Comparison of ENCODE assay signal across 17 mouse cellular contexts in genomic region chr1:138518235-138518634, GRCm38 (mm10).
"Had no signal": no experiment of that assay in that cellular context is flagged by ENCODE, and none has a peak within 500 bp of the region (broad histone marks: within the 10 kb centered on the region; RNA-seq: fewer than 3 reads in every experiment).

No protein-coding gene starts in this region.

- H3K36me3 ChIP-seq: midbrain, embryonic 10.5 days; midbrain, embryonic 12.5 days; midbrain, embryonic 15.5 days; neural tube, embryonic 13.5 days; neural tube, embryonic 15.5 days had no signal

- H3K27me3 ChIP-seq: midbrain, embryonic 12.5 days; midbrain, embryonic 15.5 days; neural tube, embryonic 13.5 days; neural tube, embryonic 15.5 days had no signal

- H3K4me3 ChIP-seq: midbrain, embryonic 10.5 days; midbrain, embryonic 12.5 days; midbrain, embryonic 15.5 days; myocyte; neural tube, embryonic 13.5 days; neural tube, embryonic 15.5 days had no signal

- DNase-seq: lung, adult 18-20 months; lung, embryonic 14.5 days; lung, postnatal 10 days; lung, postnatal 4 days; retina, postnatal 1 day; right cerebral cortex, adult 18-20 months; right cerebral cortex, postnatal 25 days; right cerebral cortex, postnatal 4 days; spleen, adult 18-20 months; thymus, adult 18-20 months; thymus, postnatal 36 days had no signal

- ATAC-seq: midbrain, embryonic 15.5 days had no signal

- H3K4me2 ChIP-seq: lung, embryonic 14.5 days; midbrain, embryonic 12.5 days; midbrain, embryonic 15.5 days; neural tube, embryonic 13.5 days; neural tube, embryonic 15.5 days had no signal

- H3K27ac ChIP-seq: midbrain, embryonic 10.5 days; midbrain, embryonic 12.5 days; midbrain, embryonic 15.5 days; neural tube, embryonic 13.5 days; neural tube, embryonic 15.5 days had no signal

- H3K9ac ChIP-seq: lung, embryonic 14.5 days; midbrain, embryonic 12.5 days; midbrain, embryonic 15.5 days; neural tube, embryonic 13.5 days; neural tube, embryonic 15.5 days had no signal

- H3K4me1 ChIP-seq: neural tube, embryonic 13.5 days; neural tube, embryonic 15.5 days had no signal

- H3K9me3 ChIP-seq: midbrain, embryonic 10.5 days; midbrain, embryonic 12.5 days; midbrain, embryonic 15.5 days; neural tube, embryonic 13.5 days; neural tube, embryonic 15.5 days had no signal
